Mouse (Mus musculus): ENCODE data around the gene Slc17a6. TPM values are rescaled to one million over a fixed set of nuclear protein-coding genes. Genes with fewer than 3 reads are reported as not detected.

The Slc17a6 gene
- polyA plus RNA-seq (2014; fragmentation: Nextera tagmentation; extraction: Ambion mirVana): 23.1 and 24.4 TPM in 2 replicates

- peak within 1 kb of the TSS; percentile 12; the same call in 1 of the 2 replicates for H3K4me2 ChIP-seq (ENCODE audit: low read depth, low read length, severe bottlenecking)
- H3K9me3 ChIP-seq (ENCODE audit: control insufficient read depth, low read length): no peaks in the 10 kb centered on the region
- H3K9ac ChIP-seq (ENCODE audit: low read length): peak within 1 kb of the TSS; percentile 49
- ATAC-seq (replicated peaks; ENCODE audit: low FRiP score) (no peak; the same call in 1 of the 2 replicates), DNase-seq (ENCODE audit: low spot score) (peak; percentile 86)
- 0% methylated on average over 23 of the region's 23 CpGs for WGBS
- H3K27me3 ChIP-seq (ENCODE audit: control insufficient read depth, insufficient read depth, low read length): peaks cover 50% of the 10 kb centered on the region
- H3K36me3 ChIP-seq (ENCODE audit: control insufficient read depth, insufficient read depth, low read length): no peaks in the 10 kb centered on the region
- peak within 1 kb of the TSS; percentile 24 for H3K4me3 ChIP-seq (ENCODE audit: low read depth, low read length)
- 0 out of 2 replicates have a peak, but pooled peaks cover 2% of the 10 kb centered on the region for H3K4me1 ChIP-seq (replicated peaks; ENCODE audit: control insufficient read depth, insufficient read depth, low read length)
- peak within 1 kb of the TSS; percentile 37 for H3K27ac ChIP-seq (ENCODE audit: low read depth, low read length)
These were observed at the start of gene Slc17a6 for GRCm38 (mm10) chr7:51621694-51622145. Gene Slc17a6, plus strand, starts transcription at chr7:51622006.

- Histone ChIP-seq H3K27ac (ENCODE audit: low read depth, low read length) (no peak overlapping the region), H3K4me3 (ENCODE audit: low read depth, low read length) (no peak overlapping the region), H3K36me3 (ENCODE audit: control insufficient read depth, insufficient read depth, low read length) (no peaks in the 10 kb centered on the region), H3K9ac (ENCODE audit: low read length) (no peak overlapping the region), H3K4me1 (replicated peaks; ENCODE audit: control insufficient read depth, insufficient read depth, low read length) (no peaks in the 10 kb centered on the region), H3K4me2 (ENCODE audit: low read depth, low read length, severe bottlenecking) (no peak overlapping the region), H3K9me3 (ENCODE audit: control insufficient read depth, low read length) (no peaks in the 10 kb centered on the region), H3K27me3 (ENCODE audit: control insufficient read depth, insufficient read depth, low read length) (no peaks in the 10 kb centered on the region)
- DNase-seq (ENCODE audit: low spot score) (no peak), ATAC-seq (replicated peaks; ENCODE audit: low FRiP score) (no peak)
- WGBS: 84% methylated on average over 4 of the region's 4 CpGs
These were observed 21.8 kb upstream of the Slc17a6 start for GRCm38 (mm10) chr7:51600021-51600420.

GRCm38 (mm10) chr7:51603741-51604140, 18.1 kb upstream of the Slc17a6 start:
- H3K4me3 ChIP-seq (ENCODE audit: low read depth, low read length): no peak overlapping the region
- no peaks in the 10 kb centered on the region for H3K36me3 ChIP-seq (ENCODE audit: control insufficient read depth, insufficient read depth, low read length)
- no peak overlapping the region for H3K9ac ChIP-seq (ENCODE audit: low read length)
- no peak overlapping the region for H3K4me2 ChIP-seq (ENCODE audit: low read depth, low read length, severe bottlenecking)
- no peaks in the 10 kb centered on the region for H3K4me1 ChIP-seq (replicated peaks; ENCODE audit: control insufficient read depth, insufficient read depth, low read length)
- WGBS: 93% methylated on average over 12 of the region's 12 CpGs
- no peak for ATAC-seq (replicated peaks; ENCODE audit: low FRiP score)
- H3K9me3 ChIP-seq (ENCODE audit: control insufficient read depth, low read length): no peaks in the 10 kb centered on the region
- H3K27me3 ChIP-seq (ENCODE audit: control insufficient read depth, insufficient read depth, low read length): no peaks in the 10 kb centered on the region
- no peak for DNase-seq (ENCODE audit: low spot score)
- no peak overlapping the region for H3K27ac ChIP-seq (ENCODE audit: low read depth, low read length)

- H3K27ac ChIP-seq (ENCODE audit: low read depth, low read length): no peak overlapping the region
- H3K9ac ChIP-seq (ENCODE audit: low read length): no peak overlapping the region
- no peaks in the 10 kb centered on the region for H3K27me3 ChIP-seq (ENCODE audit: control insufficient read depth, insufficient read depth, low read length)
- H3K9me3 ChIP-seq (ENCODE audit: control insufficient read depth, low read length): no peaks in the 10 kb centered on the region
- no peaks in the 10 kb centered on the region for H3K4me1 ChIP-seq (replicated peaks; ENCODE audit: control insufficient read depth, insufficient read depth, low read length)
- 41% methylated on average over 5 of the region's 5 CpGs for WGBS
- H3K4me2 ChIP-seq (ENCODE audit: low read depth, low read length, severe bottlenecking): no peak overlapping the region
- H3K36me3 ChIP-seq (ENCODE audit: control insufficient read depth, insufficient read depth, low read length): no peaks in the 10 kb centered on the region
- no peak for DNase-seq (ENCODE audit: low spot score)
- no peak for ATAC-seq (replicated peaks; ENCODE audit: low FRiP score)
- no peak overlapping the region for H3K4me3 ChIP-seq (ENCODE audit: low read depth, low read length)
These were observed 7.4 kb upstream of the Slc17a6 start for GRCm38 (mm10) chr7:51614404-51614803.

- ATAC-seq (replicated peaks; ENCODE audit: low FRiP score) (no peak), DNase-seq (ENCODE audit: low spot score) (no peak)
- Histone ChIP-seq H3K27me3 (ENCODE audit: control insufficient read depth, insufficient read depth, low read length) (peaks cover 19% of the 10 kb centered on the region), H3K4me3 (ENCODE audit: low read depth, low read length) (no peak overlapping the region), H3K27ac (ENCODE audit: low read depth, low read length) (no peak overlapping the region), H3K4me2 (ENCODE audit: low read depth, low read length, severe bottlenecking) (no peak overlapping the region), H3K36me3 (ENCODE audit: control insufficient read depth, insufficient read depth, low read length) (no peaks in the 10 kb centered on the region), H3K9ac (ENCODE audit: low read length) (no peak overlapping the region), H3K4me1 (replicated peaks; ENCODE audit: control insufficient read depth, insufficient read depth, low read length) (0 out of 2 replicates have a peak, but pooled peaks cover 2% of the 10 kb centered on the region), H3K9me3 (ENCODE audit: control insufficient read depth, low read length) (no peaks in the 10 kb centered on the region)
These were observed 3.9 kb upstream of the Slc17a6 start for GRCm38 (mm10) chr7:51617941-51618340.

- Histone ChIP-seq H3K9me3 (ENCODE audit: control insufficient read depth, low read length) (no peaks in the 10 kb centered on the region), H3K36me3 (ENCODE audit: control insufficient read depth, insufficient read depth, low read length) (no peaks in the 10 kb centered on the region), H3K4me1 (replicated peaks; ENCODE audit: control insufficient read depth, insufficient read depth, low read length) (0 out of 2 replicates have a peak, but pooled peaks cover 2% of the 10 kb centered on the region), H3K9ac (ENCODE audit: low read length) (no peak overlapping the region), H3K27ac (ENCODE audit: low read depth, low read length) (no peak overlapping the region), H3K27me3 (ENCODE audit: control insufficient read depth, insufficient read depth, low read length) (peaks cover 19% of the 10 kb centered on the region), H3K4me3 (ENCODE audit: low read depth, low read length) (no peak overlapping the region), H3K4me2 (ENCODE audit: low read depth, low read length, severe bottlenecking) (no peak overlapping the region)
- DNase-seq (ENCODE audit: low spot score) (no peak), ATAC-seq (replicated peaks; ENCODE audit: low FRiP score) (no peak)
- 44% methylated on average over 2 of the region's 2 CpGs for WGBS
These were observed 3.4 kb upstream of the Slc17a6 start for GRCm38 (mm10) chr7:51618412-51618811.

GRCm38 (mm10) chr7:51619977-51620376, 1.8 kb upstream of the Slc17a6 start:
- Histone ChIP-seq H3K27me3 (ENCODE audit: control insufficient read depth, insufficient read depth, low read length) (peaks cover 35% of the 10 kb centered on the region), H3K9ac (ENCODE audit: low read length) (no peak overlapping the region), H3K4me3 (ENCODE audit: low read depth, low read length) (no peak overlapping the region), H3K27ac (ENCODE audit: low read depth, low read length) (no peak overlapping the region), H3K9me3 (ENCODE audit: control insufficient read depth, low read length) (no peaks in the 10 kb centered on the region), H3K4me1 (replicated peaks; ENCODE audit: control insufficient read depth, insufficient read depth, low read length) (0 out of 2 replicates have a peak, but pooled peaks cover 2% of the 10 kb centered on the region), H3K4me2 (ENCODE audit: low read depth, low read length, severe bottlenecking) (no peak overlapping the region), H3K36me3 (ENCODE audit: control insufficient read depth, insufficient read depth, low read length) (no peaks in the 10 kb centered on the region)
- ATAC-seq (replicated peaks; ENCODE audit: low FRiP score) (no peak), DNase-seq (ENCODE audit: low spot score) (no peak)
- WGBS: 54% methylated on average over 1 of the region's 1 CpGs

GRCm38 (mm10) chr7:51622196-51622595, 390 bp downstream of the Slc17a6 start:
- peak overlapping the region; percentile 12; the same call in 1 of the 2 replicates for H3K4me2 ChIP-seq (ENCODE audit: low read depth, low read length, severe bottlenecking)
- peak overlapping the region; percentile 24 for H3K4me3 ChIP-seq (ENCODE audit: low read depth, low read length)
- peak overlapping the region; percentile 37 for H3K27ac ChIP-seq (ENCODE audit: low read depth, low read length)
- ATAC-seq (replicated peaks; ENCODE audit: low FRiP score) (peak; percentile 32; the same call in 1 of the 2 replicates), DNase-seq (ENCODE audit: low spot score) (peak; percentile 53)
- no peaks in the 10 kb centered on the region for H3K36me3 ChIP-seq (ENCODE audit: control insufficient read depth, insufficient read depth, low read length)
- H3K9me3 ChIP-seq (ENCODE audit: control insufficient read depth, low read length): no peaks in the 10 kb centered on the region
- peaks cover 2% of the 10 kb centered on the region; the same call in 1 of the 2 replicates for H3K4me1 ChIP-seq (replicated peaks; ENCODE audit: control insufficient read depth, insufficient read depth, low read length)
- 1% methylated on average over 18 of the region's 18 CpGs for WGBS
- H3K27me3 ChIP-seq (ENCODE audit: control insufficient read depth, insufficient read depth, low read length): peaks cover 53% of the 10 kb centered on the region
- H3K9ac ChIP-seq (ENCODE audit: low read length): peak overlapping the region; percentile 49

- H3K4me1 ChIP-seq (replicated peaks; ENCODE audit: control insufficient read depth, insufficient read depth, low read length): peaks cover 2% of the 10 kb centered on the region; the same call in 1 of the 2 replicates
- H3K9ac ChIP-seq (ENCODE audit: low read length): peak overlapping the region; percentile 49
- H3K27ac ChIP-seq (ENCODE audit: low read depth, low read length): peak overlapping the region; percentile 37
- no peak for ATAC-seq (replicated peaks; ENCODE audit: low FRiP score)
- no peaks in the 10 kb centered on the region for H3K9me3 ChIP-seq (ENCODE audit: control insufficient read depth, low read length)
- peak overlapping the region; percentile 24 for H3K4me3 ChIP-seq (ENCODE audit: low read depth, low read length)
- DNase-seq (ENCODE audit: low spot score): no peak
- no peaks in the 10 kb centered on the region for H3K36me3 ChIP-seq (ENCODE audit: control insufficient read depth, insufficient read depth, low read length)
- peaks cover 55% of the 10 kb centered on the region for H3K27me3 ChIP-seq (ENCODE audit: control insufficient read depth, insufficient read depth, low read length)
- H3K4me2 ChIP-seq (ENCODE audit: low read depth, low read length, severe bottlenecking): no peak overlapping the region
- WGBS: 3% methylated on average over 5 of the region's 5 CpGs
These were observed 860 bp downstream of the Slc17a6 start for GRCm38 (mm10) chr7:51622666-51623065.

Data from forebrain, embryonic 11.5 days (tissue).